Mouse (Mus musculus): ENCODE measurements around the gene Atxn3.

Atxn3 gene

GRCm38 (mm10) chr12:101891066-101891465, 67.0 kb downstream of the Atxn3 start:
- no peak for DNase-seq (ENCODE audit: low spot score in 2 of 2)

GRCm38 (mm10) chr12:101889351-101889750, 68.7 kb downstream of the Atxn3 start:
- DNase-seq (ENCODE audit: low spot score in 2 of 2): no peak

GRCm38 (mm10) chr12:101888312-101888711, 69.7 kb downstream of the Atxn3 start:
- no peak for DNase-seq (ENCODE audit: low spot score in 2 of 2)

- DNase-seq (ENCODE audit: low spot score in 2 of 2): no peak
Observed at GRCm38 (mm10) chr12:101884926-101885325, 73.1 kb downstream of the Atxn3 start.

- no peak for DNase-seq (ENCODE audit: low spot score in 2 of 2)
Observed at GRCm38 (mm10) chr12:101876374-101876773, 81.7 kb downstream of the Atxn3 start.

GRCm38 (mm10) chr12:101875107-101875506, 82.9 kb downstream of the Atxn3 start:
- DNase-seq (ENCODE audit: low spot score in 2 of 2): no peak

Measured in spleen, postnatal 10 days (tissue).